ENCODE assay signal across 29 mouse cellular contexts in the genomic region with DNA sequence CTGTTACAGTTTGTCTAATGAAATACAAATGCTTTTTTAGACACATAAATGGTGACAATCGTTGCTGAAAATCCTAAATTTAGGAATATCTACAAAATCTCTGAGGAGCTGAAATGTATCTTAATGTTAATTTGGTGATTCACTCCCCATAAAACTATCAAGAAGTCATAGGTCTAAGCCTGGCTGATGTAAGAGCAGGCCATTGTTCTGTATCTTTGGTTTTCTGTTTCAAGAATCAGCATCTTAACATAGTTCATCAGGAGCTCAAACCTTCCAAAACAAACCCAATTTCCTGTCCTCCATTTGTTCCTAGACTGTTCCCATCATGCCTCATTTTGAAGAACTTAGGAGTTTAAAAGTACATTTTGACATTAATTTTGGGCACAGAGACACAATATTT.
"Had no signal": no experiment of that assay in that cellular context is flagged by ENCODE, and none has a peak within 500 bp of the region (broad histone marks: within the 10 kb centered on the region; RNA-seq: fewer than 3 reads in every experiment).

No protein-coding gene starts in this region.

- H3K4me3 ChIP-seq: heart, embryonic 10.5 days; heart, embryonic 12.5 days; heart, embryonic 13.5 days; heart, embryonic 15.5 days; hindbrain, embryonic 10.5 days; hindbrain, embryonic 12.5 days; hindbrain, embryonic 13.5 days; hindbrain, embryonic 15.5 days; intestine, embryonic 15.5 days; kidney, embryonic 15.5 days; layer of hippocampus, adult 2 months; left cerebral cortex, adult 2 months had no signal

- DNase-seq: heart, postnatal 14 days; heart, postnatal 36 days; heart, postnatal 4 days; kidney, adult 11 months; kidney, adult 18-20 months; kidney, adult 2 months; kidney, adult 8-10 months; kidney, adult 9 months; kidney, postnatal 10 days; kidney, postnatal 14 days; kidney, postnatal 25 days; kidney, postnatal 36 days; kidney, postnatal 4 days; layer of hippocampus, adult 9-11 months; layer of hippocampus, postnatal 36 days had no signal

- H3K4me2 ChIP-seq: heart, embryonic 11.5 days; heart, embryonic 12.5 days; heart, embryonic 13.5 days; heart, embryonic 15.5 days; hindbrain, embryonic 12.5 days; hindbrain, embryonic 13.5 days; hindbrain, embryonic 14.5 days; hindbrain, embryonic 15.5 days; intestine, embryonic 15.5 days; kidney, embryonic 15.5 days had no signal

- H3K36me3 ChIP-seq: heart, embryonic 10.5 days; heart, embryonic 12.5 days; heart, embryonic 13.5 days; heart, embryonic 15.5 days; hindbrain, embryonic 10.5 days; hindbrain, embryonic 12.5 days; hindbrain, embryonic 13.5 days; hindbrain, embryonic 15.5 days; intestine, embryonic 15.5 days; kidney, embryonic 15.5 days had no signal

- H3K27me3 ChIP-seq: heart, embryonic 12.5 days; heart, embryonic 13.5 days; heart, embryonic 15.5 days; hindbrain, embryonic 12.5 days; hindbrain, embryonic 13.5 days; hindbrain, embryonic 15.5 days; intestine, embryonic 15.5 days; kidney, embryonic 15.5 days had no signal
